Mouse (Mus musculus) MEL (cell line): ENCODE measurements around the gene Bnipl. TPM values are rescaled to one million over a fixed set of nuclear protein-coding genes. Genes with fewer than 3 reads are reported as not detected.
A peak's percentile ranks its signal among the peaks of the same experiment; 100 is the strongest.

ENCODE experiments used
- DNase-seq: peaks from one replicate; pipeline ENCODE4 v3.0.0; 2011; ENCODE audit warnings: low read depth, low spot score
- H3K27ac ChIP-seq: 2 replicates; pipeline ENCODE4 v1.5.1; 2012; ENCODE audit warnings: low read depth, mild to moderate bottlenecking, control low read depth, low read length, moderate library complexity; ENCODE audit not compliant: control insufficient read depth
- H3K27me3 ChIP-seq, 2 experiments: fragments of 150-350 bp in 1 of 2; sonication (generic) in 1 of 2; 2 replicates each; pipeline ENCODE4 v1.6.1; 2012; ENCODE audit warnings: low read length in 2 of 2, mild to moderate bottlenecking in 2 of 2, improper control_type of control experiment in 1 of 2, moderate library complexity in 1 of 2; ENCODE audit not compliant: insufficient read depth in 2 of 2, control insufficient read depth in 1 of 2
- H3K36me3 ChIP-seq, 2 experiments: 2 replicates each; pipeline ENCODE4 v1.6.1; 2012 to 2014; ENCODE audit warnings: low read length in 2 of 2, improper control_type of control experiment in 1 of 2, inconsistent platforms in 1 of 2, mild to moderate bottlenecking in 1 of 2; ENCODE audit not compliant: insufficient read depth in 2 of 2, control insufficient read depth in 1 of 2
- H3K4me1 ChIP-seq, 2 experiments: fragments of 150-350 bp in 1 of 2; sonication (generic) in 1 of 2; 2 replicates each; pipeline ENCODE4 v1.6.1; 2012; ENCODE audit warnings: low read length in 2 of 2, improper control_type of control experiment in 1 of 2, mild to moderate bottlenecking in 1 of 2; ENCODE audit not compliant: insufficient read depth in 2 of 2, control insufficient read depth in 1 of 2
- H3K4me3 ChIP-seq, 2 experiments: fragments of 150-350 bp in 1 of 2; sonication (generic) in 1 of 2; 2 replicates each; pipeline ENCODE4 v1.5.1; 2012; ENCODE audit warnings: low read depth in 2 of 2, low read length in 2 of 2, mild to moderate bottlenecking in 2 of 2, moderate library complexity in 2 of 2, control low read depth in 1 of 2, improper control_type of control experiment in 1 of 2; ENCODE audit not compliant: control insufficient read depth in 1 of 2, insufficient read depth in 1 of 2
- H3K79me2 ChIP-seq: 2 replicates; pipeline ENCODE4 v1.6.1; 2012; ENCODE audit warnings: mild to moderate bottlenecking, low read length, moderate library complexity; ENCODE audit not compliant: control insufficient read depth, poor library complexity, insufficient read depth
- H3K9ac ChIP-seq: 2 replicates; pipeline ENCODE4 v1.6.1; 2012; ENCODE audit warnings: low read depth, mild to moderate bottlenecking, control low read depth, low read length, moderate library complexity; ENCODE audit not compliant: control insufficient read depth, poor library complexity, severe bottlenecking
- H3K9me3 ChIP-seq: fragments of 150-350 bp; sonication (generic); replicated peaks from 2 replicates; pipeline ENCODE4 v1.6.1; 2012; ENCODE audit warnings: mild to moderate bottlenecking, low read length, improper control_type of control experiment, moderate library complexity; ENCODE audit not compliant: insufficient read depth
- CHD1 ChIP-seq: IDR thresholded peaks from 2 replicates; pipeline ENCODE4 v1.6.1; 2012; ENCODE audit warnings: low read depth, mild to moderate bottlenecking, inconsistent platforms, low read length, improper control_type of control experiment
- ELF1 ChIP-seq: IDR thresholded peaks from 2 replicates; pipeline ENCODE4 v1.6.1; 2014; ENCODE audit warnings: low read depth, mild to moderate bottlenecking, inconsistent platforms, low read length, improper control_type of control experiment, moderate library complexity
- EP300 ChIP-seq, 2 experiments: IDR thresholded peaks; 2 replicates each; pipeline ENCODE4 v1.6.1; 2011; ENCODE audit warnings: improper control_type of control experiment in 2 of 2, low read length in 2 of 2, low read depth in 1 of 2, mild to moderate bottlenecking in 1 of 2
- GATA1 ChIP-seq: IDR thresholded peaks from 2 replicates; pipeline ENCODE4 v1.6.1; 2011; ENCODE audit warnings: low read depth, low read length, improper control_type of control experiment
- HCFC1 ChIP-seq: IDR thresholded peaks from 2 replicates; pipeline ENCODE4 v1.6.1; 2012; ENCODE audit warnings: low read depth, mild to moderate bottlenecking, inconsistent platforms, low read length, improper control_type of control experiment, moderate library complexity
- KAT2A ChIP-seq: conservative IDR thresholded peaks from 2 replicates; pipeline ENCODE4 v1.6.1; 2012; ENCODE audit warnings: low read depth, low read length, improper control_type of control experiment, inconsistent platforms
- MAFK ChIP-seq: IDR thresholded peaks from 2 replicates; pipeline ENCODE4 v1.6.1; 2011; ENCODE audit warnings: low read depth, mild to moderate bottlenecking, low read length, improper control_type of control experiment, borderline replicate concordance
- MEF2A ChIP-seq: IDR thresholded peaks from 2 replicates; pipeline ENCODE4 v1.6.1; 2014; ENCODE audit warnings: low read depth, mild to moderate bottlenecking, inconsistent platforms, low read length, improper control_type of control experiment; ENCODE audit not compliant: poor library complexity, insufficient replicate concordance, severe bottlenecking; ENCODE audit errors: extremely low read depth
- MYB ChIP-seq: IDR thresholded peaks from 2 replicates; pipeline ENCODE4 v1.6.1; 2011; ENCODE audit warnings: mild to moderate bottlenecking, low read depth, low read length, improper control_type of control experiment
- NELFE ChIP-seq: IDR thresholded peaks from 2 replicates; pipeline ENCODE4 v1.6.1; 2011; ENCODE audit warnings: low read depth, low read length, improper control_type of control experiment
- POLR2AphosphoS2 ChIP-seq: IDR thresholded peaks from 2 replicates; pipeline ENCODE4 v1.6.1; 2011; ENCODE audit warnings: low read length, improper control_type of control experiment
- POLR2AphosphoS5 ChIP-seq: IDR thresholded peaks from 2 replicates; pipeline ENCODE4 v1.6.1; 2012; ENCODE audit warnings: low read depth, borderline replicate concordance, mild to moderate bottlenecking, inconsistent platforms, low read length, moderate library complexity, mixed read lengths
- RAD21 ChIP-seq: IDR thresholded peaks from 2 replicates; pipeline ENCODE4 v1.6.1; 2011; ENCODE audit warnings: mild to moderate bottlenecking, low read depth, low read length, improper control_type of control experiment
- RCOR1 ChIP-seq: IDR thresholded peaks from 2 replicates; pipeline ENCODE4 v1.6.1; 2012; ENCODE audit warnings: low read depth, mild to moderate bottlenecking, inconsistent platforms, low read length, improper control_type of control experiment
- SIN3A ChIP-seq: IDR thresholded peaks from 2 replicates; pipeline ENCODE4 v1.6.1; 2012; ENCODE audit warnings: low read length, improper control_type of control experiment, inconsistent platforms
- TBP ChIP-seq: IDR thresholded peaks from 2 replicates; pipeline ENCODE4 v1.8.0; 2011; ENCODE audit warnings: low read depth, low read length, improper control_type of control experiment
- USF2 ChIP-seq, 2 experiments: IDR thresholded peaks; 2 replicates each; pipeline ENCODE4 v1.6.1; 2011 to 2012; ENCODE audit warnings: improper control_type of control experiment in 2 of 2, low read length in 2 of 2, borderline replicate concordance in 1 of 2, inconsistent platforms in 1 of 2, low read depth in 1 of 2, mild to moderate bottlenecking in 1 of 2; ENCODE audit not compliant: insufficient read depth in 1 of 2
- ZC3H11A ChIP-seq: IDR thresholded peaks from 2 replicates; pipeline ENCODE4 v1.6.1; 2012; ENCODE audit warnings: low read depth, mild to moderate bottlenecking, inconsistent platforms, low read length, improper control_type of control experiment
- ZKSCAN1 ChIP-seq: IDR thresholded peaks from 2 replicates; pipeline ENCODE4 v1.6.1; 2012; ENCODE audit warnings: low read depth, mild to moderate bottlenecking, inconsistent platforms, low read length, improper control_type of control experiment, moderate library complexity
- ZMIZ1 ChIP-seq: IDR thresholded peaks from 2 replicates; pipeline ENCODE4 v1.6.1; 2012; ENCODE audit warnings: low read depth, mild to moderate bottlenecking, inconsistent platforms, low read length, improper control_type of control experiment, moderate library complexity
- ZNF384 ChIP-seq: IDR thresholded peaks from 2 replicates; pipeline ENCODE4 v1.6.1; 2012; ENCODE audit warnings: low read depth, mild to moderate bottlenecking, inconsistent platforms, low read length, improper control_type of control experiment
- polyA plus RNA-seq, 2 experiments: library from polyadenylated mRNA; stranded (reverse) in 1 of 2; unstranded in 1 of 2; fragments of >175 nt in 1 of 2; fragments of >200 nt in 1 of 2; gene quantifications; 2 replicates each; pipeline versions ENCODE4 v1.2.1 to v1.2.4; 2012; ENCODE audit warnings: low replicate concordance in 2 of 2, low read depth in 1 of 2; ENCODE audit not compliant: insufficient read length in 2 of 2, insufficient read depth in 1 of 2, missing spikeins in 1 of 2
- total RNA-seq: library from RNA; depleted of rRNA; stranded (reverse); fragments of 300-350 nt; gene quantifications from 2 replicates; pipeline ENCODE4 v1.2.3, GENCODE M21; 2012; rRNA removed

Gene Bnipl
- total RNA-seq (0.19 and 0.20 TPM in 2 replicates), polyA plus RNA-seq (under 1 TPM in 1 of 2 experiments, not detected in 1; 0.43 TPM)

GRCm38 (mm10) chr3:95250783-95251424, at the start of gene Bnipl:
Bnipl (minus strand) TSS chr3:95251193.
- Histone ChIP-seq H3K27ac (no peak within 1 kb of the TSS), H3K4me1 (peaks cover 19 to 23% of the 10 kb centered on the region in 2 experiments), H3K79me2 (no peaks in the 10 kb centered on the region), H3K36me3 (peaks cover 4 to 21% of the 10 kb centered on the region in 2 experiments), H3K9me3 (no peaks in the 10 kb centered on the region), H3K27me3 (no peaks in the 10 kb centered on the region)
- no peak for DNase-seq
- TF ChIP-seq ELF1 (no peak), ZNF384 (no peak), SIN3A (no peak), RAD21 (no peak), POLR2AphosphoS2 (no peak), NELFE (no peak)
- TF ChIP-seq, all 39 proteins: peak for 0
- Histone ChIP-seq H3K4me3 (no peak within 1 kb of the TSS), H3K9ac (no peak within 1 kb of the TSS)

- TF ChIP-seq MYB (no peak), ZMIZ1 (no peak), RCOR1 (peak; percentile 51; the same call in 1 of the 2 replicates), HCFC1 (no peak), RAD21 (no peak), GATA1 (peak; percentile 48; the same call in 1 of the 2 replicates), ZC3H11A (no peak), MEF2A (no peak), POLR2AphosphoS5 (no peak), MAFK (no peak), EP300 (IDR thresholded peaks at IDR 0.05; ENCODE audit: low read depth in 1 of 2, low read length in 2 of 2) (0 out of 4 replicates have a peak, but pooled peaks of 1 of the 2 experiments have one; percentile 7), KAT2A (no peak), CHD1 (no peak), USF2 (IDR thresholded peaks at IDR 0.05; ENCODE audit: borderline replicate concordance in 1 of 2, insufficient read depth in 1 of 2, low read depth in 1 of 2, low read length in 2 of 2) (no peak), ZKSCAN1 (no peak), TBP (no peak), SIN3A (0 out of 2 replicates have a peak, but pooled peaks have one; percentile 42)
- TF ChIP-seq, all 39 proteins: peak for 4
- peak; percentile 64 for DNase-seq
- Histone ChIP-seq H3K36me3 (peaks cover 13 to 19% of the 10 kb centered on the region in 2 experiments), H3K27ac (no peak overlapping the region), H3K9ac (no peak overlapping the region), H3K9me3 (no peaks in the 10 kb centered on the region), H3K27me3 (no peaks in the 10 kb centered on the region), H3K79me2 (no peaks in the 10 kb centered on the region), H3K4me3 (no peak overlapping the region), H3K4me1 (peaks cover 6 to 17% of the 10 kb centered on the region in 2 experiments; a peak in 3 of 4 replicates)
These were observed 47.0 kb upstream of the Bnipl start for GRCm38 (mm10) chr3:95298018-95298417.
